Mouse (Mus musculus) cerebellum, adult 2 months (tissue): ENCODE results near the gene Med13l. TPM values are rescaled to one million over a fixed set of nuclear protein-coding genes. Genes with fewer than 3 reads are reported as not detected.

Experiments
- DNase-seq, 2 experiments: peaks; one replicate each; pipeline ENCODE4 v3.0.0; 2021
- H3K27ac ChIP-seq: fragments of 200-500 bp; 2 replicates; pipeline ENCODE4 v1.5.1; 2012; ENCODE audit warnings: low read length, control low read depth, inconsistent platforms; ENCODE audit not compliant: insufficient read depth
- H3K27me3 ChIP-seq: fragments of 200-500 bp; 2 replicates; pipeline ENCODE4 v1.6.1; 2012; ENCODE audit warnings: inconsistent platforms, mild to moderate bottlenecking, low read length, moderate library complexity; ENCODE audit not compliant: control insufficient read depth, insufficient read depth
- H3K4me1 ChIP-seq: fragments of 200-500 bp; 2 replicates; pipeline ENCODE4 v1.6.1; 2011; ENCODE audit warnings: low read length; ENCODE audit not compliant: control insufficient read depth, insufficient read depth
- H3K4me3 ChIP-seq: fragments of 200-500 bp; replicated peaks from 2 replicates; pipeline ENCODE3; 2011; ENCODE audit warnings: mild to moderate bottlenecking, low read depth, low read length, control low read depth; ENCODE audit not compliant: insufficient read depth
- CTCF ChIP-seq: fragments of 200-500 bp; IDR thresholded peaks from 2 replicates; pipeline ENCODE4 v1.5.1; 2011; ENCODE audit warnings: low read depth, mild to moderate bottlenecking, control low read depth, low read length, moderate library complexity, borderline replicate concordance; ENCODE audit not compliant: insufficient read depth
- POLR2A ChIP-seq: fragments of 200-500 bp; IDR thresholded peaks from 2 replicates; pipeline ENCODE4 v1.6.1; 2011; ENCODE audit warnings: low read length, control low read depth, borderline replicate concordance; ENCODE audit not compliant: insufficient read depth
- WGBS: fragments of 180-500 bp; shearing (Covaris S2); methylation state at CpG from one replicate; pipeline ENCODE4 v1.1.7; 2018; 5-methylcytosine and 5-hydroxymethylcytosine counted together
- polyA plus RNA-seq: library from polyadenylated mRNA; depleted of rRNA; stranded (reverse); fragments of >200 nt; gene quantifications from 2 replicates; pipeline ENCODE4 v1.2.3, GENCODE M21; 2012

Med13l gene
- polyA plus RNA-seq, 1 experiment = 22.7 TPM

GRCm38 (mm10) chr5:118516470-118516869, 44.0 kb upstream of the Med13l start:
- 77% methylated on average over 6 of the region's 6 CpGs for WGBS
- Histone ChIP-seq H3K27me3 (no peaks in the 10 kb centered on the region), H3K4me1 (peaks cover 3% of the 10 kb centered on the region), H3K27ac (no peak overlapping the region), H3K4me3 (no peak overlapping the region)
- TF ChIP-seq CTCF (no peak), POLR2A (no peak)
- no peak for DNase-seq

GRCm38 (mm10) chr5:118520457-118520856, 40.0 kb upstream of the Med13l start:
- no peak overlapping the region for H3K4me3 ChIP-seq
- no peak for TF ChIP-seq CTCF
- no peak for TF ChIP-seq POLR2A
- H3K27ac ChIP-seq = no peak overlapping the region
- WGBS = 83% methylated on average over 3 of the region's 3 CpGs
- no peak for DNase-seq
- no peaks in the 10 kb centered on the region for H3K4me1 ChIP-seq
- H3K27me3 ChIP-seq = no peaks in the 10 kb centered on the region; the same call in 1 of the 2 replicates

GRCm38 (mm10) chr5:118524400-118524799, 36.1 kb upstream of the Med13l start:
- 63% methylated on average over 7 of the region's 7 CpGs for WGBS
- Histone ChIP-seq H3K4me3 (no peak overlapping the region), H3K27me3 (no peaks in the 10 kb centered on the region; the same call in 1 of the 2 replicates), H3K4me1 (no peaks in the 10 kb centered on the region), H3K27ac (no peak overlapping the region)
- TF ChIP-seq CTCF (no peak), POLR2A (no peak)
- DNase-seq = no peak

- 87% methylated on average over 6 of the region's 6 CpGs for whole genome bisulfite sequencing
- Histone ChIP-seq H3K4me3 (no peak overlapping the region), H3K4me1 (no peaks in the 10 kb centered on the region), H3K27ac (no peak overlapping the region), H3K27me3 (no peaks in the 10 kb centered on the region; the same call in 1 of the 2 replicates)
- DNase-seq = no peak
- TF ChIP-seq CTCF = no peak
- no peak for TF ChIP-seq POLR2A
These were observed 34.8 kb upstream of the Med13l start for GRCm38 (mm10) chr5:118525634-118526033.

- Histone ChIP-seq H3K27ac (no peak overlapping the region), H3K27me3 (no peaks in the 10 kb centered on the region; the same call in 1 of the 2 replicates), H3K4me1 (no peaks in the 10 kb centered on the region), H3K4me3 (no peak overlapping the region)
- no peak for TF ChIP-seq CTCF
- no peak for TF ChIP-seq POLR2A
- no peak for DNase-seq
- WGBS = 92% methylated on average over 13 of the region's 13 CpGs
These were observed 34.0 kb upstream of the Med13l start for GRCm38 (mm10) chr5:118526504-118526903.

GRCm38 (mm10) chr5:118529241-118529640, 31.2 kb upstream of the Med13l start:
- DNase-seq = no peak
- Histone ChIP-seq H3K4me3 (no peak overlapping the region), H3K27me3 (no peaks in the 10 kb centered on the region), H3K27ac (no peak overlapping the region), H3K4me1 (no peaks in the 10 kb centered on the region)
- WGBS = 29% methylated on average over 7 of the region's 7 CpGs
- no peak for TF ChIP-seq POLR2A
- TF ChIP-seq CTCF = no peak

- TF ChIP-seq CTCF = no peak
- TF ChIP-seq POLR2A = no peak
- 21% methylated on average over 13 of the region's 13 CpGs for WGBS
- Histone ChIP-seq H3K27ac (no peak overlapping the region), H3K4me1 (no peaks in the 10 kb centered on the region), H3K27me3 (no peaks in the 10 kb centered on the region), H3K4me3 (no peak overlapping the region)
- no peak for DNase-seq
These were observed 28.4 kb upstream of the Med13l start for GRCm38 (mm10) chr5:118532125-118532524.

- TF ChIP-seq CTCF (no peak), POLR2A (no peak)
- H3K4me1 ChIP-seq = no peaks in the 10 kb centered on the region
- 70% methylated on average over 15 of the region's 15 CpGs for WGBS
- no peak overlapping the region for H3K27ac ChIP-seq
- no peak overlapping the region for H3K4me3 ChIP-seq
- no peaks in the 10 kb centered on the region; the same call in 1 of the 2 replicates for H3K27me3 ChIP-seq
- no peak for DNase-seq
These were observed 27.8 kb upstream of the Med13l start for GRCm38 (mm10) chr5:118532659-118533058.
